Mouse (Mus musculus) MEL (cell line): ENCODE results near the gene Adam33. TPM values are rescaled to one million over a fixed set of nuclear protein-coding genes. Genes with fewer than 3 reads are reported as not detected.

Source experiments
- DNase-seq: peaks from one replicate; pipeline ENCODE4 v3.0.0; 2011; ENCODE audit warnings: low read depth, low spot score
- H3K27ac ChIP-seq: 2 replicates; pipeline ENCODE4 v1.5.1; 2012; ENCODE audit warnings: low read depth, mild to moderate bottlenecking, control low read depth, low read length, moderate library complexity; ENCODE audit not compliant: control insufficient read depth
- H3K27me3 ChIP-seq, 2 experiments: fragments of 150-350 bp in 1 of 2; sonication (generic) in 1 of 2; 2 replicates each; pipeline ENCODE4 v1.6.1; 2012; ENCODE audit warnings: low read length in 2 of 2, mild to moderate bottlenecking in 2 of 2, improper control_type of control experiment in 1 of 2, moderate library complexity in 1 of 2; ENCODE audit not compliant: insufficient read depth in 2 of 2, control insufficient read depth in 1 of 2
- H3K36me3 ChIP-seq, 2 experiments: 2 replicates each; pipeline ENCODE4 v1.6.1; 2012 to 2014; ENCODE audit warnings: low read length in 2 of 2, improper control_type of control experiment in 1 of 2, inconsistent platforms in 1 of 2, mild to moderate bottlenecking in 1 of 2; ENCODE audit not compliant: insufficient read depth in 2 of 2, control insufficient read depth in 1 of 2
- H3K4me1 ChIP-seq, 2 experiments: fragments of 150-350 bp in 1 of 2; sonication (generic) in 1 of 2; 2 replicates each; pipeline ENCODE4 v1.6.1; 2012; ENCODE audit warnings: low read length in 2 of 2, improper control_type of control experiment in 1 of 2, mild to moderate bottlenecking in 1 of 2; ENCODE audit not compliant: insufficient read depth in 2 of 2, control insufficient read depth in 1 of 2
- H3K4me3 ChIP-seq, 2 experiments: fragments of 150-350 bp in 1 of 2; sonication (generic) in 1 of 2; 2 replicates each; pipeline ENCODE4 v1.5.1; 2012; ENCODE audit warnings: low read depth in 2 of 2, low read length in 2 of 2, mild to moderate bottlenecking in 2 of 2, moderate library complexity in 2 of 2, control low read depth in 1 of 2, improper control_type of control experiment in 1 of 2; ENCODE audit not compliant: control insufficient read depth in 1 of 2, insufficient read depth in 1 of 2
- H3K79me2 ChIP-seq: 2 replicates; pipeline ENCODE4 v1.6.1; 2012; ENCODE audit warnings: mild to moderate bottlenecking, low read length, moderate library complexity; ENCODE audit not compliant: control insufficient read depth, poor library complexity, insufficient read depth
- H3K9ac ChIP-seq: 2 replicates; pipeline ENCODE4 v1.6.1; 2012; ENCODE audit warnings: low read depth, mild to moderate bottlenecking, control low read depth, low read length, moderate library complexity; ENCODE audit not compliant: control insufficient read depth, poor library complexity, severe bottlenecking
- H3K9me3 ChIP-seq: fragments of 150-350 bp; sonication (generic); replicated peaks from 2 replicates; pipeline ENCODE4 v1.6.1; 2012; ENCODE audit warnings: mild to moderate bottlenecking, low read length, improper control_type of control experiment, moderate library complexity; ENCODE audit not compliant: insufficient read depth
- BHLHE40 ChIP-seq: IDR thresholded peaks from 2 replicates; pipeline ENCODE4 v1.6.1; 2012; ENCODE audit warnings: low read depth, mild to moderate bottlenecking, inconsistent platforms, low read length, improper control_type of control experiment, borderline replicate concordance
- CTCF ChIP-seq, 3 experiments: IDR thresholded peaks in 2 of 3; conservative IDR thresholded peaks in 1 of 3; 2 replicates each; pipeline ENCODE4 v1.5.1; 2011 to 2012; ENCODE audit warnings: low read length in 3 of 3, low read depth in 2 of 3, mild to moderate bottlenecking in 2 of 3, improper control_type of control experiment in 1 of 3, inconsistent platforms in 1 of 3, mixed read lengths in 1 of 3, moderate library complexity in 1 of 3; ENCODE audit not compliant: control insufficient read depth in 1 of 3, insufficient read depth in 1 of 3, poor library complexity in 1 of 3, severe bottlenecking in 1 of 3
- E2F4 ChIP-seq: IDR thresholded peaks from 2 replicates; pipeline ENCODE4 v1.6.1; 2011; ENCODE audit warnings: low read depth, low read length, improper control_type of control experiment, borderline replicate concordance
- ELF1 ChIP-seq: IDR thresholded peaks from 2 replicates; pipeline ENCODE4 v1.6.1; 2014; ENCODE audit warnings: low read depth, mild to moderate bottlenecking, inconsistent platforms, low read length, improper control_type of control experiment, moderate library complexity
- GABPA ChIP-seq: IDR thresholded peaks from 2 replicates; pipeline ENCODE4 v1.6.1; 2012; ENCODE audit warnings: low read depth, mild to moderate bottlenecking, inconsistent platforms, low read length, improper control_type of control experiment, moderate library complexity
- GATA1 ChIP-seq: IDR thresholded peaks from 2 replicates; pipeline ENCODE4 v1.6.1; 2011; ENCODE audit warnings: low read depth, low read length, improper control_type of control experiment
- JUND ChIP-seq: IDR thresholded peaks from 2 replicates; pipeline ENCODE4 v1.6.1; 2011; ENCODE audit warnings: low read depth, mild to moderate bottlenecking, improper control_type of control experiment, low read length
- MAFK ChIP-seq: IDR thresholded peaks from 2 replicates; pipeline ENCODE4 v1.6.1; 2011; ENCODE audit warnings: low read depth, mild to moderate bottlenecking, low read length, improper control_type of control experiment, borderline replicate concordance
- MEF2A ChIP-seq: IDR thresholded peaks from 2 replicates; pipeline ENCODE4 v1.6.1; 2014; ENCODE audit warnings: low read depth, mild to moderate bottlenecking, inconsistent platforms, low read length, improper control_type of control experiment; ENCODE audit not compliant: poor library complexity, insufficient replicate concordance, severe bottlenecking; ENCODE audit errors: extremely low read depth
- MXI1 ChIP-seq: IDR thresholded peaks from 2 replicates; pipeline ENCODE4 v1.6.1; 2011; ENCODE audit warnings: mild to moderate bottlenecking, low read depth, low read length, improper control_type of control experiment
- POLR2AphosphoS2 ChIP-seq: IDR thresholded peaks from 2 replicates; pipeline ENCODE4 v1.6.1; 2011; ENCODE audit warnings: low read length, improper control_type of control experiment
- RAD21 ChIP-seq: IDR thresholded peaks from 2 replicates; pipeline ENCODE4 v1.6.1; 2011; ENCODE audit warnings: mild to moderate bottlenecking, low read depth, low read length, improper control_type of control experiment
- RCOR1 ChIP-seq: IDR thresholded peaks from 2 replicates; pipeline ENCODE4 v1.6.1; 2012; ENCODE audit warnings: low read depth, mild to moderate bottlenecking, inconsistent platforms, low read length, improper control_type of control experiment
- SMC3 ChIP-seq: IDR thresholded peaks from 2 replicates; pipeline ENCODE4 v1.6.1; 2011; ENCODE audit warnings: low read depth, low read length, improper control_type of control experiment
- USF1 ChIP-seq: IDR thresholded peaks from 2 replicates; pipeline ENCODE4 v1.6.1; 2014; ENCODE audit warnings: low read depth, mild to moderate bottlenecking, inconsistent platforms, low read length, improper control_type of control experiment, moderate library complexity
- ZKSCAN1 ChIP-seq: IDR thresholded peaks from 2 replicates; pipeline ENCODE4 v1.6.1; 2012; ENCODE audit warnings: low read depth, mild to moderate bottlenecking, inconsistent platforms, low read length, improper control_type of control experiment, moderate library complexity
- ZNF384 ChIP-seq: IDR thresholded peaks from 2 replicates; pipeline ENCODE4 v1.6.1; 2012; ENCODE audit warnings: low read depth, mild to moderate bottlenecking, inconsistent platforms, low read length, improper control_type of control experiment
- polyA plus RNA-seq, 2 experiments: library from polyadenylated mRNA; stranded (reverse) in 1 of 2; unstranded in 1 of 2; fragments of >175 nt in 1 of 2; fragments of >200 nt in 1 of 2; gene quantifications; 2 replicates each; pipeline versions ENCODE4 v1.2.1 to v1.2.4; 2012; ENCODE audit warnings: low replicate concordance in 2 of 2, low read depth in 1 of 2; ENCODE audit not compliant: insufficient read length in 2 of 2, insufficient read depth in 1 of 2, missing spikeins in 1 of 2
- total RNA-seq: library from RNA; depleted of rRNA; stranded (reverse); fragments of 300-350 nt; gene quantifications from 2 replicates; pipeline ENCODE4 v1.2.3, GENCODE M21; 2012

The Adam33 gene
- total and polyA plus RNA-seq, 3 experiments = 0.12 to 0.28 TPM; not detected in 1

DNA sequence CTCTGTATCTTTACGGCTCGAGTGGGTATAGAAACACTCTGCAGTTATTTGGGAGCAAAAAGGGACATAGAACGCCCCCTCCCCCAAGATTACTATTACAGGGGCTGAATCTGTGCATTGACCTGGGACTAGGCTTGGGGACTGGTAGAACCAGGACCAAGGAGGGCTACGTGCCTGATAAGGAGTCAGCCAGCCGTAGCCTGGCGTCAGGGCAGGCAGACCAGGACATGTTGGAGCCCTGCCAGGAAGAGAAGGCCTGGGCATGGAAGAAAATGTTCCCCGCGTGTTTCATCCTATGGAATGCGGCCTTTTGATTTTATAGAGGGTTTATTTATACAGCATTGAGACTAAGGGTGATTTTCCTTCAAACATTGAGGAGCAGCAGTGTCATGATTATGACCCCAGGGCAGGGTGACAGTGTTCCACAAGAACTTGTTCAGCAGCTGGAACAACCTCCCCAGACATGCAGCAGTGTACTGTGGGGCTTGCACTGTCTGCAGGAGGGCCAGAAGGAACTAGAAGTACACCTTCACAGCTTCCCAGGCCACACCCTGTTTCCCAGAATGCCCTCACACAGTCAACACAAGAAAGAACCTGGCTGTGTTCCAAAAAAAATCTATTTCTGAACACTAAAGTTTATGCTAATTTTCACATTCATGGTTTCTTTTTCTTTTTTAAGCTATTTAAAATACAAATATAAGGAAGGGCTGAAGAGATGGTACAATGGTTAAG lies 18.5 kb downstream of the Adam33 start (continued):
- no peak for TF ChIP-seq JUND
- TF ChIP-seq GABPA = no peak
- no peak for TF ChIP-seq ZKSCAN1

DNA sequence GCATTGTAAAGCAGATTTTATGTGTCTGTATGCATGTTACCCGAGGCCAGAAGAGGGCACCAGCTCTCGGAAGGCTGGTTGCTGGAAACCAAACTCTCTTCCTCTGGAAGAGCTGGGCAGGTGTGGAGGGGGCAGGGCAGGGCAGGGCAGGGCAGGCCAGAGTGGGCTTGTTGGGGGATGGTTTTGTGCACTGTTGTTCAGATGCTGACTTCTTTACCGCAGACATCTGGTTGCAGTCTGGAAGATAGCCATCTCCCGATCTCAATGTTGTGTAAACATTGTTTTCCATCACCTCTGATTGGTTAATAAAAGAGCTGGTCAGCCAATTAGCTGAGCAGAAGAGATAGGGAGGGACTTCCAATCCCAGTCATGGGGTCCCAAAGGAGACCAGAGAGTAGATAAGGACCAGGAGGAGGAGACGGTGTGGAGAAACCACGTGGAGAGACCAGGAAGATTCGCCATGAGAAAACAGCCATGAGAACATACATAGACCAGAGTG lies 19.2 kb downstream of the Adam33 start:
- peak; percentile 35 for DNase-seq
- Histone ChIP-seq H3K36me3 (peaks cover 0 to 13% of the 10 kb centered on the region in 2 experiments; a peak in 2 of 4 replicates), H3K27me3 (no peaks in the 10 kb centered on the region), H3K27ac (no peak overlapping the region), H3K9me3 (no peaks in the 10 kb centered on the region), H3K4me3 (peak overlapping the region; percentile 16 to 21; a peak in 2 of 4 replicates), H3K79me2 (no peaks in the 10 kb centered on the region), H3K4me1 (peaks cover 11 to 13% of the 10 kb centered on the region in 2 experiments), H3K9ac (no peak overlapping the region)
- TF ChIP-seq GABPA = no peak
- TF ChIP-seq ZNF384 = no peak
- no peak for TF ChIP-seq BHLHE40
- peak; percentile 34 for TF ChIP-seq MXI1
- TF ChIP-seq USF1 = peak; percentile 49; the same call in 1 of the 2 replicates
- TF ChIP-seq RAD21 = peak; percentile 19
- no peak for TF ChIP-seq E2F4
- no peak for TF ChIP-seq RCOR1
- peak; percentile 15 to 53 (median 48); a peak in 5 of 6 replicates for TF ChIP-seq CTCF (IDR thresholded peaks at IDR 0.05 in 2 of 3, conservative IDR thresholded peaks at IDR 0.05 in 1 of 3; ENCODE audit: control insufficient read depth in 1 of 3, insufficient read depth in 1 of 3, low read depth in 2 of 3, low read length in 3 of 3, poor library complexity in 1 of 3, severe bottlenecking in 1 of 3)
- no peak for TF ChIP-seq MAFK
- 0 out of 2 replicates have a peak, but pooled peaks have one; percentile 19 for TF ChIP-seq GATA1
- TF ChIP-seq ELF1 = no peak
- TF ChIP-seq SMC3 = peak; percentile 46
- no peak for TF ChIP-seq POLR2AphosphoS2

DNA sequence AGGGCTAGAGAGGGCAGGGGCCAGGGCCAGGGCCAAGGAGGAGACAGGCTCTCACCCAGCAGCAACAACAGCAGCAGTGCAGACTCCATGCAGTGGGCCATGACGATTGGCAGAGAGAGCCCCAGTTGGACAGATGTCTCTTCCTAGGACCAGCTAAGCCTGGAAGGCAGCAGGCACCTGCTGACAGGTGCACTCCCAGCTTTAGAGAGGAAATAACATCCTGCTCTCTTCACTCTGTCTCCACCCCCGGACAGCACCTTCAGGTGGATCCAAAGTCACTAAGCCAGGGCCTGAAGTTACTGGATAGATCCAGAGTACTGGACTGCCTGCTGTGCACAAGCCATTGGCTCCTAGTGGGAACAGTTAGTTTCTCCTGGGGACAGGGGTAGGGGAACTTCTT lies 20.6 kb downstream of the Adam33 start, which contains the start of gene Gfra4:
Gfra4 (minus strand) TSS at position 101 of the 400 bp plus-strand sequence.
- no peaks in the 10 kb centered on the region for H3K9me3 ChIP-seq
- H3K4me1 ChIP-seq = peaks cover 11 to 13% of the 10 kb centered on the region in 2 experiments
- no peaks in the 10 kb centered on the region for H3K27me3 ChIP-seq
- H3K9ac ChIP-seq = no peak within 1 kb of the TSS
- no peak within 1 kb of the TSS for H3K27ac ChIP-seq
- TF ChIP-seq MEF2A (no peak), MXI1 (no peak), ZNF384 (no peak)
- DNase-seq = no peak
- H3K79me2 ChIP-seq = no peaks in the 10 kb centered on the region
- H3K36me3 ChIP-seq = peaks cover 0 to 13% of the 10 kb centered on the region in 2 experiments; a peak in 2 of 4 replicates
- H3K4me3 ChIP-seq = no peak within 1 kb of the TSS
